Mouse (Mus musculus) liver, embryonic 16.5 days (tissue): ENCODE data around the gene Nup43. TPM values are rescaled to one million over a fixed set of nuclear protein-coding genes. Genes with fewer than 3 reads are reported as not detected.

Experiments used
- ATAC-seq: fragments of 200-750 bp; cut with Nextera tagmentation; 2 replicates; pipeline ENCODE4 v1.8.0; 2017; ENCODE audit warnings: low read depth, mild to moderate bottlenecking, moderate number of reproducible peaks, moderate library complexity
- H3K27ac ChIP-seq: fragments of 300-500 bp; sonication (generic); 2 replicates; pipeline ENCODE4 v1.5.1; 2014; ENCODE audit warnings: mild to moderate bottlenecking, low read length
- H3K27me3 ChIP-seq: fragments of 300-500 bp; sonication (generic); 2 replicates; pipeline ENCODE4 v1.6.1; 2014; ENCODE audit warnings: low read depth, low read length, mixed read lengths; ENCODE audit not compliant: control insufficient read depth, insufficient read depth
- H3K36me3 ChIP-seq: fragments of 300-500 bp; sonication (generic); 2 replicates; pipeline ENCODE4 v1.6.1; 2014; ENCODE audit warnings: mild to moderate bottlenecking; ENCODE audit not compliant: control insufficient read depth, insufficient read depth
- H3K4me1 ChIP-seq: fragments of 300-500 bp; sonication (generic); 2 replicates; pipeline ENCODE4 v1.6.1; 2014; ENCODE audit warnings: low read depth, low read length, mixed read lengths; ENCODE audit not compliant: control insufficient read depth
- H3K4me2 ChIP-seq: fragments of 300-500 bp; sonication (generic); 2 replicates; pipeline ENCODE4 v1.6.1; 2014; ENCODE audit warnings: low read depth, low read length, mixed read lengths
- H3K4me3 ChIP-seq: fragments of 300-500 bp; sonication (generic); 2 replicates; pipeline ENCODE4 v1.5.1; 2014; ENCODE audit warnings: low read depth, mild to moderate bottlenecking, low read length
- H3K9ac ChIP-seq: fragments of 300-500 bp; sonication (generic); 2 replicates; pipeline ENCODE4 v1.6.1; 2014; ENCODE audit warnings: low read depth, low read length
- H3K9me3 ChIP-seq: fragments of 300-500 bp; sonication (generic); replicated peaks from 2 replicates; pipeline ENCODE4 v1.6.1; 2016; ENCODE audit warnings: low read length; ENCODE audit not compliant: control insufficient read depth
- WGBS: fragments of 180-500 bp; shearing (Covaris S2); extraction: QIAGEN DNeasy Blood & Tissue Kit; methylation state at CpG from one replicate; pipeline ENCODE4 v1.1.7; 2014; ENCODE audit not compliant: insufficient replicate concordance; 5-methylcytosine and 5-hydroxymethylcytosine counted together
- polyA plus RNA-seq: library from polyadenylated mRNA; unstranded; fragments of >200 nt; fragmentation: Nextera tagmentation; extraction: Ambion mirVana; gene quantifications from 2 replicates; pipeline ENCODE4 v1.2.1, GENCODE M21; 2015

Nup43 gene
- polyA plus RNA-seq, 1 experiment from 2014 or later: 17.4 TPM

DNA sequence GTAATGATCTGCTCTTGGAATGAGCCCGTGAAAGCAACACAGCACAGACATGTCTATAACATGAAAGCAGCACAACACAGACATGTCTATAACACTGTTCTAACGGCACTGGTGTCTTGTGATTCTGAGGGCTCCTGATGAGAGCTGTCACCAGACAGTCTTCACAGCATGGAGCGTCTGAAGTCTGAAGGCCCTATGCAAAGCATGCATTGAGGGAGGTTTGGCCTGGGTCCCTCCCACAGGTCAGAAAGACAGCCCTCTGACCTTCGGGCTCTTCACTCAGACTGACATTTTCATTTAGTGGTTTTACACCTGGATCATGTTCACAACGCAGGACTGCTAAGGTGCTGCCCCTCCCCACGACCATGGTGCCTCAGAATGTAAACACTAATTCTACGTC is 47.8 kb downstream of the Nup43 start:
- H3K27me3 ChIP-seq: no peaks in the 10 kb centered on the region
- no peaks in the 10 kb centered on the region for H3K4me1 ChIP-seq
- H3K36me3 ChIP-seq: peaks cover 23% of the 10 kb centered on the region
- no peak overlapping the region for H3K4me2 ChIP-seq
- H3K27ac ChIP-seq: no peak overlapping the region
- WGBS: 75% methylated on average over 7 of the region's 7 CpGs
- H3K9ac ChIP-seq: no peak overlapping the region
- no peaks in the 10 kb centered on the region for H3K9me3 ChIP-seq
- H3K4me3 ChIP-seq: no peak overlapping the region
- no peak for ATAC-seq

DNA sequence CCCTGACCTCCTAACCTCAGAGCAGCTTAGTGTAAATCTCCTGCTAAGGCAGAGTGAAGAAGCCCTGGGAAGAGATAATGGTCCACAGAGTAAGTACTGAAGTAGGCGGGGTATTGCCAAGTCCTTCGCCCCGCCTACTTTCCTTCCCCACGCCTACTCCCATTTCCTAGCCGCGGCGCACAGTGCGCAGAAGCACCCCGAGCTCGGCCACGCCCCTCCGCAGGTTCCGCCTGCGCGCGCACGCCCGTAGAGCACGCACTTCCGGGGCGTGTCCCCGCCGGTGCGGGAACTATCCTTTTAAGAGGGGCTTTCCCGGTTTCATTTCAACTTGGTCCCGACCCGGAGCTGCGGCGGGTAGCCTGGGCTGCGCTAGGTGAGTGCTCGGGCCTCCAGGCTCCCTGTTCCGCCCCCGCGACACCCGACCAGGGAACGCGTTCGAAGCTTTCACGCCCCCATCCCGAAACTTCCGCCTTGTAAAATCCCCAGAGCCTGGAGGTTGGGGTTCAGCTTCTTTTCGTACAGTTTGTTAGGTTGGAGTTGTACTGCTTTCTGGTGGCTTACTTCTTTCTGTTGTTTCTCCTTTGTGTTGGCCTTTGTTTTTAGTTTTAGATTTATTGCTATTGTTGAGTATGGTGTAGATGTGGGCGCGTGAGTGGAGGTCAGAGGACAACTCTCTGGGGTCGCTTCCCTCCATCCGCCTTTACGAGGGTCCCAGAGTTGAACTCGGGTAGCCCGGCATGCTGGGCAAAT is 58.6 kb downstream of the Nup43 start, which contains the start of gene Katna1:
Gene Katna1 (plus strand): TSS at position 250 of the 750 bp plus-strand sequence.
- Histone ChIP-seq H3K27me3 (no peaks in the 10 kb centered on the region), H3K27ac (peak within 1 kb of the TSS; percentile 80), H3K36me3 (no peaks in the 10 kb centered on the region), H3K9ac (peak within 1 kb of the TSS; percentile 82), H3K4me1 (peaks cover 11% of the 10 kb centered on the region), H3K9me3 (no peaks in the 10 kb centered on the region), H3K4me3 (peak within 1 kb of the TSS; percentile 92), H3K4me2 (peak within 1 kb of the TSS; percentile 78)
- WGBS: under 1% methylated on average over 49 of the region's 49 CpGs
- ATAC-seq: peak; percentile 98

DNA sequence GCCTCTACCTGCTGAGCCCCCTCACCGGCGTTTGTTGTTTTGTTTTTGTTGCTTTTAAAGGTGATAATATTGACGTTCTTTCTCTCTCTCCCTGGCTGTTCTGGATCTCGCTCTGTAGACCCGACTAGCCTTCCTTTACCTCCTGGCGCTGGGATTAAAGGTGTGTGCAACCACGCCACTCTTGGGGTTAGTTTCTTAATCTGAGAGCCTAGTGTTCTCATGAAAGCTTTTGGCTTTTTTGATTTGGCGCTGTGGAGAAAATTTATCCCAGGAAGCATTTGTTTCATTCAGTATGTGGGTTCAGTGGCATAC is 59.2 kb downstream of the Nup43 start:
- Histone ChIP-seq H3K4me2 (peak overlapping the region; percentile 78), H3K27me3 (no peaks in the 10 kb centered on the region), H3K27ac (peak overlapping the region; percentile 80), H3K4me1 (peaks cover 11% of the 10 kb centered on the region), H3K9ac (peak overlapping the region; percentile 82), H3K4me3 (peak overlapping the region; percentile 92), H3K36me3 (no peaks in the 10 kb centered on the region), H3K9me3 (no peaks in the 10 kb centered on the region)
- WGBS: 0% methylated on average over 8 of the region's 8 CpGs
- ATAC-seq: no peak

DNA sequence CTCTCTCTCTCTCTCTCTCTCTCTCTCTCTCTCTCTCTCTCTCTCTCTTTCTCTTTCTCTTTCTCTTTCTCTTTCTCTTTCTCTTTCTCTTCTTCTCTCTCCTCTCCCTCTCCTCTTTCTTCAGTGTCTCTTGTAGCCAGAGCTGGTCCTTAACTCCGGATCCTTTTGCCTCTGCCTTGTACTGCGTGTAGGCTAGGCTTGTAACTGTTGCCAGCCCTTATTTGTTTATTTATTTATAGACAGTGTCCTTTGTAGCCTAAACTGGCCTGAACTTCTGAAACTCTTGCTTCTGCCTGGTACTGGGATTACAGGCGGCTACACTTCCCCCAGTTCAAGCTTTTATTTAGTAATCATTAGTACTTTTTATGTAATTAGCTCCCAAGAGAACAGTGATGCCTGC is 59.7 kb downstream of the Nup43 start:
- Histone ChIP-seq H3K27ac (no peak overlapping the region), H3K27me3 (no peaks in the 10 kb centered on the region), H3K9me3 (no peaks in the 10 kb centered on the region), H3K4me2 (peak overlapping the region; percentile 78), H3K9ac (peak overlapping the region; percentile 58), H3K4me1 (peaks cover 11% of the 10 kb centered on the region), H3K4me3 (peak overlapping the region; percentile 92), H3K36me3 (no peaks in the 10 kb centered on the region)
- no peak for ATAC-seq
- WGBS: 9% methylated on average over 3 of the region's 3 CpGs

Other genes starting within 250 kb of the Nup43 start
- 1.3 TPM in 2 replicates for gene Ulbp1, start 193.9 kb upstream of the Nup43 start, polyA plus RNA-seq
- 0.29 and 0.38 TPM in 2 replicates for gene Lrp11, start 77.7 kb upstream of the Nup43 start, polyA plus RNA-seq
- 83.3 and 94.3 TPM in 2 replicates for gene Pcmt1, start 13.6 kb downstream of the Nup43 start, polyA plus RNA-seq
- gene Lats1, start 13.7 kb downstream of the Nup43 start, polyA plus RNA-seq: 2.4 and 2.5 TPM in 2 replicates
- 27.0 and 29.2 TPM in 2 replicates for gene Katna1, start 58.5 kb downstream of the Nup43 start, polyA plus RNA-seq
- gene Ginm1, start 125.3 kb downstream of the Nup43 start, polyA plus RNA-seq: 26.6 and 27.1 TPM in 2 replicates
- 20.2 and 21.5 TPM in 2 replicates for gene Ppil4, start 125.4 kb downstream of the Nup43 start, polyA plus RNA-seq
- 0.71 and 1.2 TPM in 2 replicates for gene Zc3h12d, start 165.0 kb downstream of the Nup43 start, polyA plus RNA-seq